19 mouse cellular contexts compared by ENCODE assay signal in genomic region chr6:108665587-108665986, GRCm38 (mm10). TPM values are rescaled to one million over a fixed set of nuclear protein-coding genes. Genes with fewer than 3 reads are reported as not detected.
A peak's percentile ranks its signal among the peaks of the same experiment; 100 is the strongest.
DNase-seq lines count a peak whose midpoint lies in the region; ATAC-seq and TF ChIP-seq lines count a peak whose summit lies in the region.
"Had no signal": no experiment of that assay in that cellular context is flagged by ENCODE, and none has a peak within 500 bp of the region (broad histone marks: within the 10 kb centered on the region; RNA-seq: fewer than 3 reads in every experiment).

No protein-coding gene starts in this region.

- H3K79me2 ChIP-seq in heart, adult 2 months (replicated peaks; ENCODE audit: control insufficient read depth, insufficient read depth, low read length): no peaks in the 10 kb centered on the region

- intact Hi-C loops in heart, adult 2 months (cut with DNase I): no loop called here

- H3K27me3 ChIP-seq in heart, adult 2 months (ENCODE audit: control insufficient read depth, insufficient read depth, low read length): no peaks in the 10 kb centered on the region
- no peaks in the 10 kb centered on the region for H3K27me3 ChIP-seq in ES-Bruce4 (ENCODE audit: control insufficient read depth, insufficient read depth, low read length, poor library complexity, severe bottlenecking)
- no peaks in the 10 kb centered on the region for H3K27me3 ChIP-seq in intestine, embryonic 16.5 days (replicated peaks; ENCODE audit: control insufficient read depth, insufficient read depth, low read length)
- H3K27me3 ChIP-seq in kidney, embryonic 15.5 days: peaks cover 8% of the 10 kb centered on the region; the same call in 1 of the 2 replicates

- no peak for ATAC-seq in intestine, embryonic 16.5 days
- no peak for ATAC-seq in erythroid progenitor cell, adult 5-6 weeks (replicated peaks; ENCODE audit: low FRiP score, poor library complexity, severe bottlenecking)
- ATAC-seq in kidney, embryonic 15.5 days (replicated peaks; ENCODE audit: low FRiP score): no peak
- ATAC-seq: forebrain, embryonic 16.5 days; inflammation-experienced regulatory T-cells, adult 6 months had no signal

- peak overlapping the region; percentile 31; the same call in 1 of the 2 replicates for H3K9ac ChIP-seq in heart, adult 2 months (ENCODE audit: low read depth, low read length)
- no peak overlapping the region for H3K9ac ChIP-seq in ES-Bruce4 (ENCODE audit: low read depth, poor library complexity, severe bottlenecking)
- H3K9ac ChIP-seq in intestine, embryonic 16.5 days (ENCODE audit: low read depth, low read length): peak overlapping the region; percentile 48; the same call in 1 of the 2 replicates
- no peak overlapping the region for H3K9ac ChIP-seq in kidney, embryonic 15.5 days
- H3K9ac ChIP-seq: liver, embryonic 14.5 days had no signal

- DNase-seq in heart, adult 2 months: no peak
- no peak for DNase-seq in heart, postnatal 4 days
- DNase-seq in 3T3-L1 (ENCODE audit: low read depth, low spot score): peak; percentile 74
- no peak for DNase-seq in c-Kit-positive CD71-positive TER-119-positive erythroid progenitor cells, embryonic 14.5 days (ENCODE audit: low spot score)
- DNase-seq: adrenal gland, postnatal 36 days; cerebellum, postnatal 10 days; heart, postnatal 36 days; kidney, postnatal 14 days; left cerebral cortex, postnatal 4 days; lung, postnatal 14 days had no signal

- H3K9me3 ChIP-seq in ES-Bruce4 (replicated peaks; ENCODE audit: control insufficient read depth, insufficient read depth, low read length, poor library complexity, severe bottlenecking): no peaks in the 10 kb centered on the region
- H3K9me3 ChIP-seq in intestine, embryonic 16.5 days (ENCODE audit: control insufficient read depth, low read length): no peaks in the 10 kb centered on the region
- H3K9me3 ChIP-seq in kidney, embryonic 15.5 days (replicated peaks): no peaks in the 10 kb centered on the region

- no peak overlapping the region for H3K4me3 ChIP-seq in heart, adult 2 months
- H3K4me3 ChIP-seq in ES-Bruce4 (ENCODE audit: low read depth, low read length): no peak overlapping the region
- H3K4me3 ChIP-seq in intestine, embryonic 16.5 days (ENCODE audit: low read length): peak overlapping the region; percentile 23; the same call in 1 of the 2 replicates
- H3K4me3 ChIP-seq in kidney, embryonic 15.5 days (replicated peaks): no peak overlapping the region
- H3K4me3 ChIP-seq: erythroblast, embryonic 14.5 days had no signal

- H3K4me1 ChIP-seq in heart, adult 2 months (ENCODE audit: control insufficient read depth, insufficient read depth, low read length): peaks cover 21% of the 10 kb centered on the region
- H3K4me1 ChIP-seq in ES-Bruce4 (ENCODE audit: control insufficient read depth, insufficient read depth, low read length): peaks cover 12% of the 10 kb centered on the region
- peaks cover 33% of the 10 kb centered on the region for H3K4me1 ChIP-seq in intestine, embryonic 16.5 days (ENCODE audit: control insufficient read depth, insufficient read depth, low read length)
- H3K4me1 ChIP-seq in kidney, embryonic 15.5 days: peaks cover 44% of the 10 kb centered on the region

- peak overlapping the region; percentile 37 for H3K4me2 ChIP-seq in intestine, embryonic 16.5 days (ENCODE audit: low read depth, low read length)
- H3K4me2 ChIP-seq in kidney, embryonic 15.5 days: no peak overlapping the region
- H3K4me2 ChIP-seq: midbrain, embryonic 11.5 days had no signal

- peak overlapping the region; percentile 38 for H3K27ac ChIP-seq in heart, adult 2 months
- no peak overlapping the region for H3K27ac ChIP-seq in ES-Bruce4 (ENCODE audit: insufficient read depth, low read length)
- H3K27ac ChIP-seq in intestine, embryonic 16.5 days (ENCODE audit: low read length): peak overlapping the region; percentile 8
- H3K27ac ChIP-seq in kidney, embryonic 15.5 days: no peak overlapping the region
- H3K27ac ChIP-seq: liver, embryonic 14.5 days had no signal

- peaks cover 41% of the 10 kb centered on the region for H3K36me3 ChIP-seq in heart, adult 2 months (ENCODE audit: control insufficient read depth, insufficient read depth, low read length)
- peaks cover 10% of the 10 kb centered on the region for H3K36me3 ChIP-seq in ES-Bruce4 (ENCODE audit: control insufficient read depth, insufficient read depth, low read length, poor library complexity, severe bottlenecking)
- no peaks in the 10 kb centered on the region for H3K36me3 ChIP-seq in intestine, embryonic 16.5 days (ENCODE audit: control insufficient read depth, insufficient read depth, low read length)
- peaks cover 18% of the 10 kb centered on the region for H3K36me3 ChIP-seq in kidney, embryonic 15.5 days

- TF ChIP-seq CTCF in heart, adult 2 months (IDR thresholded peaks at IDR 0.05): no peak
- TF ChIP-seq CTCF in ES-Bruce4 (IDR thresholded peaks at IDR 0.05; ENCODE audit: low read depth, low read length): no peak

- no peak for TF ChIP-seq EP300 in heart, adult 2 months (IDR thresholded peaks at IDR 0.05; ENCODE audit: insufficient read depth, low read depth, low read length)
- peak; percentile 69; the same call in 1 of the 2 replicates for TF ChIP-seq EP300 in ES-Bruce4 (IDR thresholded peaks at IDR 0.05; ENCODE audit: insufficient read depth, low read depth, low read length)

- 47% methylated on average over 5 of the region's 5 CpGs for WGBS in heart, adult 2 months
- WGBS in intestine, embryonic 16.5 days: 67% methylated on average over 5 of the region's 5 CpGs
- WGBS in kidney, embryonic 15.5 days: 76% methylated on average over 5 of the region's 5 CpGs

- no peak for TF ChIP-seq POLR2A in heart, adult 2 months (IDR thresholded peaks at IDR 0.05; ENCODE audit: insufficient read depth, low read depth, low read length)
- no peak for TF ChIP-seq POLR2A in ES-Bruce4 (IDR thresholded peaks at IDR 0.05; ENCODE audit: insufficient read depth, low read length)

RNA-seq across cellular contexts. Expression of gene Bhlhe40, which starts 5.2 kb away (rescaled TPM):
- total RNA-seq in heart, adult 2 months (2021): 10 to 100 TPM; 31.1 to 64.6 TPM
- polyA plus RNA-seq in heart, adult 2 months (2012; rRNA removed): 21.2 and 27.9 TPM in 2 replicates
- total RNA-seq in heart, postnatal 4 days (2021): 10 to 100 TPM; 59.9 to 74.1 TPM
- 39.2 and 40.3 TPM in 2 replicates for polyA plus RNA-seq in ES-Bruce4 (2011; ENCODE audit: insufficient read depth, insufficient read length, low read depth, missing spikeins)
- 60.7 and 77.0 TPM in 2 replicates for polyA plus RNA-seq in intestine, embryonic 16.5 days (2015; fragmentation: Nextera tagmentation; extraction: Ambion mirVana)
- 1.3 and 2.5 TPM in 2 replicates for total RNA-seq in erythroid progenitor cell, adult 5-6 weeks (2015; ENCODE audit: low replicate concordance)
- total RNA-seq in erythroid progenitor cell, adult 5-6 weeks (2017; ENCODE audit: low replicate concordance): 2.6 and 5.6 TPM in 2 replicates
- 15.9 and 16.0 TPM in 2 replicates for polyA plus RNA-seq in kidney, embryonic 15.5 days (2015; fragmentation: Nextera tagmentation; extraction: Ambion mirVana)

Comparison
In these comparisons a context has a peak if more than half of its experiments do, and no peak if none do; other contexts are left out.
1. H3K27ac ChIP-seq: peak in heart, adult 2 months (single experiment) and intestine, embryonic 16.5 days (single experiment); none in ES-Bruce4 (single experiment) and kidney, embryonic 15.5 days (single experiment).
2. H3K9ac ChIP-seq: peak in heart, adult 2 months (single experiment) and intestine, embryonic 16.5 days (single experiment); none in ES-Bruce4 (single experiment) and kidney, embryonic 15.5 days (single experiment).